Mouse (Mus musculus): ENCODE data around the gene Wdr72. TPM values are rescaled to one million over a fixed set of nuclear protein-coding genes. Genes with fewer than 3 reads are reported as not detected.

Wdr72 gene
- polyA plus RNA-seq, 1 experiment from 2014 or later: 1.1 TPM

GRCm38 (mm10) chr9:74330706-74331495 is 220.7 kb downstream of the Wdr72 start:
- H3K27me3 ChIP-seq: no peaks in the 10 kb centered on the region
- ATAC-seq (ENCODE audit: low FRiP score, low read depth): no peak
- 49% methylated on average over 9 of the region's 9 CpGs for WGBS
- no peak overlapping the region for H3K27ac ChIP-seq (replicated peaks)
- H3K36me3 ChIP-seq: no peaks in the 10 kb centered on the region
- no peak overlapping the region for H3K9ac ChIP-seq (replicated peaks)
- no peaks in the 10 kb centered on the region for H3K9me3 ChIP-seq
- no peak overlapping the region for H3K4me3 ChIP-seq
- H3K4me2 ChIP-seq (replicated peaks): no peak overlapping the region
- H3K4me1 ChIP-seq: peaks cover 5% of the 10 kb centered on the region; the same call in 1 of the 2 replicates

DNA sequence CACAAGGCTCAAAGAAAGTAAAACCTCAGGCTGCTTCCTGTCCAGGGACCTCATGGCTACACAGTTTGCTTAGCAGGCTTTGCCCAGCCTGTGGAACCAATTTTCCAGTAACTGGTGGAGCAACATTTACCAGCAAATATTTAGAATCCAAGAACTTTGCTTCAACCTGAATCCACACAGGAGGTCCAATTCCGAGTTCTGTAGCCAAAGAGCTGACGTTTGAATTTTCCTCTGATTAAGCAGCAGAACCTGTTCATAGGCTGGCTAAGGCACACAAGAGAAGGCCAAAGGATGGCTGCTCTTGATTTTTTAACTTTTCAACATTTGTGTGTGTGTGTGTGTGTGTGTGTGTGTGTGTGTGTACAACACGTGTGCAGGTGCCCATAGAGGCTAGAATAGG is 222.2 kb downstream of the Wdr72 start:
- Histone ChIP-seq H3K9me3 (no peaks in the 10 kb centered on the region), H3K4me2 (replicated peaks) (no peak overlapping the region), H3K27me3 (no peaks in the 10 kb centered on the region), H3K27ac (replicated peaks) (no peak overlapping the region), H3K9ac (replicated peaks) (no peak overlapping the region), H3K36me3 (no peaks in the 10 kb centered on the region), H3K4me1 (peaks cover 5% of the 10 kb centered on the region; the same call in 1 of the 2 replicates), H3K4me3 (no peak overlapping the region)
- ATAC-seq (ENCODE audit: low FRiP score, low read depth): no peak
- WGBS: 75% methylated on average over 3 of the region's 3 CpGs

Other genes starting within 250 kb of the Wdr72 start
- 0.43 and 0.74 TPM in 2 replicates for gene Unc13c, start 141.4 kb upstream of the Wdr72 start, polyA plus RNA-seq (2016; fragmentation: Nextera tagmentation; extraction: Ambion mirVana)